Mouse (Mus musculus): ENCODE data around the gene Chst14. TPM values are rescaled to one million over a fixed set of nuclear protein-coding genes. Genes with fewer than 3 reads are reported as not detected.

The Chst14 gene
- polyA plus RNA-seq, 1 experiment: 21.3 TPM

GRCm38 (mm10) chr2:118897808-118898207 is 28.5 kb upstream of the Chst14 start:
- Histone ChIP-seq H3K79me3 (ENCODE audit: low read depth) (no peaks in the 10 kb centered on the region), H3K79me2 (ENCODE audit: control insufficient read depth, insufficient read depth) (peaks cover 9% of the 10 kb centered on the region), H3K27me3 (ENCODE audit: control insufficient read depth, insufficient read depth, insufficient read length) (peaks cover 41% of the 10 kb centered on the region), H3K36me3 (ENCODE audit: control insufficient read depth, insufficient read depth) (no peaks in the 10 kb centered on the region), H3K4me3 (ENCODE audit: insufficient read depth, poor library complexity, severe bottlenecking) (no peak overlapping the region), H3ac (ENCODE audit: control insufficient read depth, insufficient read length, low read depth) (no peak overlapping the region)
- TF ChIP-seq MAX (IDR thresholded peaks at IDR 0.05): no peak
- no peak for TF ChIP-seq MYOD1 (IDR thresholded peaks at IDR 0.05; ENCODE audit: control insufficient read depth, insufficient read length, low read depth)
- no peak for TF ChIP-seq CEBPB (IDR thresholded peaks at IDR 0.05; ENCODE audit: low read depth)
- TF ChIP-seq CTCF (IDR thresholded peaks at IDR 0.05; ENCODE audit: control insufficient read depth, insufficient read depth, insufficient read length): no peak
- no peak for TF ChIP-seq FOSL1 (IDR thresholded peaks at IDR 0.05; ENCODE audit: insufficient read depth, low read length, poor library complexity, severe bottlenecking)
- TF ChIP-seq USF1 (IDR thresholded peaks at IDR 0.05; ENCODE audit: low read depth): no peak
- TF ChIP-seq MYOG (IDR thresholded peaks at IDR 0.05; ENCODE audit: control insufficient read depth, extremely low read depth, insufficient read length): no peak

GRCm38 (mm10) chr2:118898771-118899170 is 27.5 kb upstream of the Chst14 start:
- Histone ChIP-seq H3K79me3 (ENCODE audit: low read depth) (no peaks in the 10 kb centered on the region), H3K4me3 (ENCODE audit: insufficient read depth, poor library complexity, severe bottlenecking) (no peak overlapping the region), H3K79me2 (ENCODE audit: control insufficient read depth, insufficient read depth) (peaks cover 18% of the 10 kb centered on the region), H3ac (ENCODE audit: control insufficient read depth, insufficient read length, low read depth) (no peak overlapping the region), H3K27me3 (ENCODE audit: control insufficient read depth, insufficient read depth, insufficient read length) (peaks cover 36% of the 10 kb centered on the region), H3K36me3 (ENCODE audit: control insufficient read depth, insufficient read depth) (no peaks in the 10 kb centered on the region)
- no peak for TF ChIP-seq USF1 (IDR thresholded peaks at IDR 0.05; ENCODE audit: low read depth)
- TF ChIP-seq MYOG (IDR thresholded peaks at IDR 0.05; ENCODE audit: control insufficient read depth, extremely low read depth, insufficient read length): no peak
- no peak for TF ChIP-seq MAX (IDR thresholded peaks at IDR 0.05)
- TF ChIP-seq CTCF (IDR thresholded peaks at IDR 0.05; ENCODE audit: control insufficient read depth, insufficient read depth, insufficient read length): no peak
- TF ChIP-seq CEBPB (IDR thresholded peaks at IDR 0.05; ENCODE audit: low read depth): no peak
- TF ChIP-seq FOSL1 (IDR thresholded peaks at IDR 0.05; ENCODE audit: insufficient read depth, low read length, poor library complexity, severe bottlenecking): no peak
- TF ChIP-seq MYOD1 (IDR thresholded peaks at IDR 0.05; ENCODE audit: control insufficient read depth, insufficient read length, low read depth): no peak

GRCm38 (mm10) chr2:118899306-118899705 is 27.0 kb upstream of the Chst14 start:
- H3K27me3 ChIP-seq (ENCODE audit: control insufficient read depth, insufficient read depth, insufficient read length): peaks cover 36% of the 10 kb centered on the region
- no peak for TF ChIP-seq USF1 (IDR thresholded peaks at IDR 0.05; ENCODE audit: low read depth)
- no peak for TF ChIP-seq MAX (IDR thresholded peaks at IDR 0.05)
- TF ChIP-seq FOSL1 (IDR thresholded peaks at IDR 0.05; ENCODE audit: insufficient read depth, low read length, poor library complexity, severe bottlenecking): no peak
- no peak for TF ChIP-seq CTCF (IDR thresholded peaks at IDR 0.05; ENCODE audit: control insufficient read depth, insufficient read depth, insufficient read length)
- no peak for TF ChIP-seq CEBPB (IDR thresholded peaks at IDR 0.05; ENCODE audit: low read depth)
- no peak for TF ChIP-seq MYOG (IDR thresholded peaks at IDR 0.05; ENCODE audit: control insufficient read depth, extremely low read depth, insufficient read length)
- H3K4me3 ChIP-seq (ENCODE audit: insufficient read depth, poor library complexity, severe bottlenecking): no peak overlapping the region
- no peak overlapping the region for H3ac ChIP-seq (ENCODE audit: control insufficient read depth, insufficient read length, low read depth)
- H3K36me3 ChIP-seq (ENCODE audit: control insufficient read depth, insufficient read depth): no peaks in the 10 kb centered on the region
- H3K79me3 ChIP-seq (ENCODE audit: low read depth): no peaks in the 10 kb centered on the region
- H3K79me2 ChIP-seq (ENCODE audit: control insufficient read depth, insufficient read depth): peaks cover 24% of the 10 kb centered on the region

- H3K4me3 ChIP-seq (ENCODE audit: insufficient read depth, poor library complexity, severe bottlenecking): peak within 1 kb of the TSS; percentile 75
- TF ChIP-seq FOSL1 (IDR thresholded peaks at IDR 0.05; ENCODE audit: insufficient read depth, low read length, poor library complexity, severe bottlenecking): no peak
- TF ChIP-seq USF1 (IDR thresholded peaks at IDR 0.05; ENCODE audit: low read depth): no peak
- TF ChIP-seq CTCF (IDR thresholded peaks at IDR 0.05; ENCODE audit: control insufficient read depth, insufficient read depth, insufficient read length): no peak
- TF ChIP-seq MAX (IDR thresholded peaks at IDR 0.05): no peak
- TF ChIP-seq CEBPB (IDR thresholded peaks at IDR 0.05; ENCODE audit: low read depth): no peak
- TF ChIP-seq MYOG (IDR thresholded peaks at IDR 0.05; ENCODE audit: control insufficient read depth, extremely low read depth, insufficient read length): no peak
- TF ChIP-seq MYOD1 (IDR thresholded peaks at IDR 0.05; ENCODE audit: control insufficient read depth, insufficient read length, low read depth): no peak
- H3K79me2 ChIP-seq (ENCODE audit: control insufficient read depth, insufficient read depth): peaks cover 33% of the 10 kb centered on the region
- H3K27me3 ChIP-seq (ENCODE audit: control insufficient read depth, insufficient read depth, insufficient read length): peaks cover 36% of the 10 kb centered on the region
- peaks cover 1% of the 10 kb centered on the region for H3K79me3 ChIP-seq (ENCODE audit: low read depth)
- H3ac ChIP-seq (ENCODE audit: control insufficient read depth, insufficient read length, low read depth): peak within 1 kb of the TSS; percentile 47
- H3K36me3 ChIP-seq (ENCODE audit: control insufficient read depth, insufficient read depth): no peaks in the 10 kb centered on the region
These were observed 26.1 kb upstream of the Chst14 start, which contains the start of gene Bahd1 for GRCm38 (mm10) chr2:118899981-118900825. Gene Bahd1, plus strand, starts transcription at chr2:118900377.

- Histone ChIP-seq H3K79me3 (ENCODE audit: low read depth) (peaks cover 1% of the 10 kb centered on the region), H3K79me2 (ENCODE audit: control insufficient read depth, insufficient read depth) (peaks cover 38% of the 10 kb centered on the region), H3K36me3 (ENCODE audit: control insufficient read depth, insufficient read depth) (no peaks in the 10 kb centered on the region), H3ac (ENCODE audit: control insufficient read depth, insufficient read length, low read depth) (peak overlapping the region; percentile 44), H3K4me3 (ENCODE audit: insufficient read depth, poor library complexity, severe bottlenecking) (peak overlapping the region; percentile 75), H3K27me3 (ENCODE audit: control insufficient read depth, insufficient read depth, insufficient read length) (peaks cover 32% of the 10 kb centered on the region)
- TF ChIP-seq FOSL1 (IDR thresholded peaks at IDR 0.05; ENCODE audit: insufficient read depth, low read length, poor library complexity, severe bottlenecking): no peak
- TF ChIP-seq CTCF (IDR thresholded peaks at IDR 0.05; ENCODE audit: control insufficient read depth, insufficient read depth, insufficient read length): no peak
- TF ChIP-seq MYOG (IDR thresholded peaks at IDR 0.05; ENCODE audit: control insufficient read depth, extremely low read depth, insufficient read length): no peak
- no peak for TF ChIP-seq CEBPB (IDR thresholded peaks at IDR 0.05; ENCODE audit: low read depth)
These were observed 25.5 kb upstream of the Chst14 start for GRCm38 (mm10) chr2:118900826-118901140.
